Mouse (Mus musculus) kidney, postnatal 25 days (tissue): ENCODE measurements around the gene Col5a3.

Experiments
- DNase-seq, 2 experiments: peaks; one replicate each; pipeline ENCODE4 v3.0.0; 2021; ENCODE audit warnings: mixed read lengths in 2 of 2

Gene Col5a3

GRCm38 (mm10) chr9:20746017-20746660, 68.7 kb downstream of the Col5a3 start, which contains the start of gene Olfm2:
Gene Olfm2 (minus strand): TSS chr9:20746349.
- no peak for DNase-seq

- no peak for DNase-seq
Observed at GRCm38 (mm10) chr9:20745129-20745966, 69.5 kb downstream of the Col5a3 start.

GRCm38 (mm10) chr9:20743946-20744738, 70.7 kb downstream of the Col5a3 start:
- no peak for DNase-seq

- DNase-seq: peak; percentile 87
Observed at GRCm38 (mm10) chr9:20740407-20740806, 74.5 kb downstream of the Col5a3 start.

GRCm38 (mm10) chr9:20738251-20738999, 76.4 kb downstream of the Col5a3 start:
- DNase-seq: peak in 1 of 2 experiments; percentile 27

GRCm38 (mm10) chr9:20737227-20737626, 77.6 kb downstream of the Col5a3 start:
- DNase-seq: no peak

- DNase-seq: no peak
Observed at GRCm38 (mm10) chr9:20734692-20735091, 80.2 kb downstream of the Col5a3 start.

- DNase-seq: no peak
Observed at GRCm38 (mm10) chr9:20731797-20732196, 83.1 kb downstream of the Col5a3 start.

GRCm38 (mm10) chr9:20729451-20729850, 85.4 kb downstream of the Col5a3 start:
- DNase-seq: no peak

- peak; percentile 40 to 62 for DNase-seq
Observed at GRCm38 (mm10) chr9:20727601-20728113, 87.2 kb downstream of the Col5a3 start.

GRCm38 (mm10) chr9:20726859-20727600, 87.8 kb downstream of the Col5a3 start:
- peak in 1 of 2 experiments; percentile 43 for DNase-seq

- DNase-seq: no peak
Observed at GRCm38 (mm10) chr9:20726134-20726858, 88.6 kb downstream of the Col5a3 start.

- peak in 1 of 2 experiments; percentile 25 for DNase-seq
Observed at GRCm38 (mm10) chr9:20721582-20721981, 93.3 kb downstream of the Col5a3 start.
